Mouse (Mus musculus) forebrain, embryonic 11.5 days (tissue): ENCODE measurements around the gene Becn1. TPM values are rescaled to one million over a fixed set of nuclear protein-coding genes. Genes with fewer than 3 reads are reported as not detected.

Source experiments
- ATAC-seq: fragments of 200-750 bp; cut with Nextera tagmentation; replicated peaks from 2 replicates; pipeline ENCODE4 v1.8.0; 2017; ENCODE audit warnings: moderate TSS enrichment; ENCODE audit not compliant: low FRiP score
- DNase-seq: peaks from one replicate; pipeline ENCODE4 v3.0.0-alpha.2; 2017; ENCODE audit warnings: low spot score
- H3K27ac ChIP-seq: fragments of 300-500 bp; sonication (generic); 2 replicates; pipeline ENCODE4 v1.5.1; 2014; ENCODE audit warnings: low read depth, low read length
- H3K27me3 ChIP-seq: fragments of 300-500 bp; sonication (generic); 2 replicates; pipeline ENCODE4 v1.6.1; 2014; ENCODE audit warnings: mild to moderate bottlenecking, low read length, mixed read lengths; ENCODE audit not compliant: control insufficient read depth, insufficient read depth
- H3K36me3 ChIP-seq: fragments of 300-500 bp; sonication (generic); 2 replicates; pipeline ENCODE4 v1.6.1; 2014; ENCODE audit warnings: mild to moderate bottlenecking, low read length, moderate library complexity, mixed read lengths; ENCODE audit not compliant: control insufficient read depth, insufficient read depth
- H3K4me1 ChIP-seq: fragments of 300-500 bp; sonication (generic); replicated peaks from 2 replicates; pipeline ENCODE4 v1.6.1; 2014; ENCODE audit warnings: low read length, mixed read lengths; ENCODE audit not compliant: control insufficient read depth, insufficient read depth
- H3K4me2 ChIP-seq: fragments of 300-500 bp; sonication (generic); 2 replicates; pipeline ENCODE4 v1.6.1; 2014; ENCODE audit warnings: low read depth, mild to moderate bottlenecking, low read length, moderate library complexity, mixed read lengths; ENCODE audit not compliant: severe bottlenecking
- H3K4me3 ChIP-seq: fragments of 300-500 bp; sonication (generic); 2 replicates; pipeline ENCODE4 v1.5.1; 2014; ENCODE audit warnings: low read depth, low read length
- H3K9ac ChIP-seq: fragments of 300-500 bp; sonication (generic); 2 replicates; pipeline ENCODE4 v1.6.1; 2014; ENCODE audit warnings: low read length
- H3K9me3 ChIP-seq: fragments of 300-500 bp; sonication (generic); 2 replicates; pipeline ENCODE4 v1.6.1; 2016; ENCODE audit warnings: low read length, mixed read lengths; ENCODE audit not compliant: control insufficient read depth
- WGBS: fragments of 180-500 bp; shearing (Covaris S2); extraction: QIAGEN DNeasy Blood & Tissue Kit; methylation state at CpG from one replicate; pipeline ENCODE4 v1.1.7; 2014; 5-methylcytosine and 5-hydroxymethylcytosine counted together
- polyA plus RNA-seq: library from polyadenylated mRNA; unstranded; fragments of >200 nt; fragmentation: Nextera tagmentation; extraction: Ambion mirVana; gene quantifications from 2 replicates; pipeline ENCODE4 v1.2.1, GENCODE M21; 2014

Gene Becn1
- polyA plus RNA-seq, 1 experiment from 2014 or later = 159 TPM

- Histone ChIP-seq H3K27me3 (peaks cover 26% of the 10 kb centered on the region), H3K4me2 (peak overlapping the region; percentile 99; the same call in 1 of the 2 replicates), H3K4me1 (peaks cover 27% of the 10 kb centered on the region), H3K36me3 (no peaks in the 10 kb centered on the region), H3K27ac (peak overlapping the region; percentile 46; the same call in 1 of the 2 replicates), H3K4me3 (no peak overlapping the region), H3K9me3 (no peaks in the 10 kb centered on the region), H3K9ac (no peak overlapping the region; the same call in 1 of the 2 replicates)
- WGBS = 53% methylated on average over 6 of the region's 6 CpGs
- ATAC-seq (no peak), DNase-seq (no peak)
Observed at GRCm38 (mm10) chr11:101259261-101259712, 42.8 kb downstream of the Becn1 start.

GRCm38 (mm10) chr11:101255826-101256775, 46.0 kb downstream of the Becn1 start:
- Histone ChIP-seq H3K4me1 (peaks cover 14% of the 10 kb centered on the region; the same call in 1 of the 2 replicates), H3K9me3 (no peaks in the 10 kb centered on the region), H3K36me3 (no peaks in the 10 kb centered on the region), H3K27ac (no peak overlapping the region), H3K4me3 (no peak overlapping the region), H3K27me3 (peaks cover 1% of the 10 kb centered on the region; the same call in 1 of the 2 replicates), H3K9ac (no peak overlapping the region), H3K4me2 (no peak overlapping the region)
- ATAC-seq (no peak), DNase-seq (no peak)
- 92% methylated on average over 13 of the region's 13 CpGs for WGBS

GRCm38 (mm10) chr11:101253613-101254389, 48.3 kb downstream of the Becn1 start, which contains the start of gene Vps25:
Vps25 (plus strand) TSS chr11:101253707.
- Histone ChIP-seq H3K27me3 (no peaks in the 10 kb centered on the region), H3K4me1 (no peaks in the 10 kb centered on the region; the same call in 1 of the 2 replicates), H3K4me2 (peak within 1 kb of the TSS; percentile 71), H3K9me3 (no peaks in the 10 kb centered on the region), H3K4me3 (peak within 1 kb of the TSS; percentile 83), H3K9ac (peak within 1 kb of the TSS; percentile 91), H3K36me3 (no peaks in the 10 kb centered on the region), H3K27ac (peak within 1 kb of the TSS; percentile 80)
- ATAC-seq = peak; percentile 71
- under 1% methylated on average over 39 of the region's 40 CpGs for WGBS
- DNase-seq = peak; percentile 89

- Histone ChIP-seq H3K9ac (peak overlapping the region; percentile 91), H3K36me3 (no peaks in the 10 kb centered on the region), H3K9me3 (no peaks in the 10 kb centered on the region), H3K4me3 (peak overlapping the region; percentile 83), H3K27ac (no peak overlapping the region), H3K4me1 (no peaks in the 10 kb centered on the region; the same call in 1 of the 2 replicates), H3K27me3 (no peaks in the 10 kb centered on the region; the same call in 1 of the 2 replicates), H3K4me2 (peak overlapping the region; percentile 71)
- WGBS = 14% methylated on average over 7 of the region's 7 CpGs
- ATAC-seq (no peak), DNase-seq (no peak)
Observed at GRCm38 (mm10) chr11:101252941-101253340, 49.1 kb downstream of the Becn1 start.

- no peak overlapping the region for H3K4me3 ChIP-seq
- peaks cover 4% of the 10 kb centered on the region; the same call in 1 of the 2 replicates for H3K4me1 ChIP-seq
- no peak for ATAC-seq
- no peak overlapping the region for H3K4me2 ChIP-seq
- H3K27ac ChIP-seq = no peak overlapping the region
- DNase-seq = no peak
- H3K27me3 ChIP-seq = peaks cover 9% of the 10 kb centered on the region
- H3K9ac ChIP-seq = no peak overlapping the region
- H3K36me3 ChIP-seq = no peaks in the 10 kb centered on the region
- no peaks in the 10 kb centered on the region for H3K9me3 ChIP-seq
- 76% methylated on average over 2 of the region's 2 CpGs for WGBS
Observed at GRCm38 (mm10) chr11:101251031-101251430, 51.1 kb downstream of the Becn1 start.

GRCm38 (mm10) chr11:101248258-101248994, 53.7 kb downstream of the Becn1 start:
- DNase-seq = peak; percentile 71
- Histone ChIP-seq H3K4me2 (no peak overlapping the region), H3K4me3 (no peak overlapping the region)

GRCm38 (mm10) chr11:101247521-101248030, 54.5 kb downstream of the Becn1 start:
- no peaks in the 10 kb centered on the region for H3K36me3 ChIP-seq
- no peak overlapping the region for H3K27ac ChIP-seq
- H3K27me3 ChIP-seq = peaks cover 15% of the 10 kb centered on the region
- H3K4me2 ChIP-seq = no peak overlapping the region
- DNase-seq (no peak), ATAC-seq (no peak)
- H3K4me1 ChIP-seq = peaks cover 4% of the 10 kb centered on the region; the same call in 1 of the 2 replicates
- H3K4me3 ChIP-seq = no peak overlapping the region
- 86% methylated on average over 6 of the region's 6 CpGs for WGBS
- no peak overlapping the region for H3K9ac ChIP-seq
- no peaks in the 10 kb centered on the region for H3K9me3 ChIP-seq

More at GRCm38 (mm10) chr11:101248258-101248994, 53.7 kb downstream of the Becn1 start:
- Histone ChIP-seq H3K9me3 (no peaks in the 10 kb centered on the region), H3K4me1 (peaks cover 4% of the 10 kb centered on the region; the same call in 1 of the 2 replicates), H3K36me3 (no peaks in the 10 kb centered on the region), H3K27ac (no peak overlapping the region), H3K27me3 (peaks cover 15% of the 10 kb centered on the region), H3K9ac (no peak overlapping the region)
- ATAC-seq = no peak
- 34% methylated on average over 14 of the region's 14 CpGs for WGBS
